Mouse (Mus musculus) embryonic fibroblast, embryonic 13.5 days (primary cell): ENCODE results near the gene Gm12184.

Source experiments
- CTCF ChIP-seq: IDR thresholded peaks from 2 replicates; pipeline ENCODE4 v1.5.1; 2011; ENCODE audit warnings: mild to moderate bottlenecking, control low read depth, low read length, moderate library complexity, borderline replicate concordance; ENCODE audit not compliant: insufficient read depth
- POLR2A ChIP-seq: IDR thresholded peaks from 2 replicates; pipeline ENCODE4 v1.6.1; 2011; ENCODE audit warnings: low read depth, mild to moderate bottlenecking, control low read depth, low read length, moderate library complexity

GRCm38 (mm10) chr11:48863808-48864207 lies 37.4 kb upstream of the Gm12184 start:
- TF ChIP-seq CTCF (no peak), POLR2A (no peak)
